Mouse (Mus musculus) bone marrow, adult 2 months (tissue): ENCODE data around the gene S100a3.

ENCODE experiments used
- CTCF ChIP-seq: fragments of 200-500 bp; IDR thresholded peaks from 2 replicates; pipeline ENCODE4 v1.5.1; 2011; ENCODE audit warnings: low read length, control low read depth; ENCODE audit not compliant: control insufficient read depth, insufficient read depth
- POLR2A ChIP-seq: fragments of 200-500 bp; IDR thresholded peaks from 2 replicates; pipeline ENCODE4 v1.6.1; 2011; ENCODE audit warnings: low read depth, mild to moderate bottlenecking, control low read depth, low read length, borderline replicate concordance; ENCODE audit not compliant: control insufficient read depth

- TF ChIP-seq CTCF (peak; percentile 12; the same call in 1 of the 2 replicates), POLR2A (peak; percentile 40; the same call in 1 of the 2 replicates)
These were observed 46.4 kb upstream of the S100a3 start, which contains the start of the genes S100a1 and S100a13 for GRCm38 (mm10) chr3:90513796-90514590.
